Mouse (Mus musculus): ENCODE measurements around the gene Ryr3. TPM values are rescaled to one million over a fixed set of nuclear protein-coding genes. Genes with fewer than 3 reads are reported as not detected.

Gene Ryr3
- polyA plus RNA-seq, 1 experiment from 2014 or later: 1.1 TPM

DNA sequence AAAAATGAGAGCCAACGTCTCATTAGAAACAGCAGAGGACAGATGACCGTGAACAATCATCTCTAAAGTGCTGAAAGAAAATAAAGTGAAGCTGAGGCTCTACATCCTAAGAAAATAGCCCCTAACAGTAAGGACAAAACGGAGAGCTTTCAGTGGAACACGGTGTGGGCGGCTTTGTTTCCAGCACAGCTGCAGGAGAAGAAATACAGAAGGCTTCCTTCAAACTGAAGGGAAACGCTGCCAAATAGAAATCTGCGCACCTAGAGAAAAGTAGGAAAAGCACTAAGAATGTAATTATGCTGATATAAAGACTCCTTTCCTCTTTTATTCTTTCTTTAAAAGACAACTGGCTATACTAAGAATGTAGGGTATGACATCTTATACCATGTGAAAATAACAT lies 197.0 kb downstream of the Ryr3 start:
- no peaks in the 10 kb centered on the region for H3K9me3 ChIP-seq (replicated peaks)
- H3K27me3 ChIP-seq: no peaks in the 10 kb centered on the region
- no peak overlapping the region for H3K9ac ChIP-seq
- H3K27ac ChIP-seq (replicated peaks): no peak overlapping the region
- H3K4me1 ChIP-seq: no peaks in the 10 kb centered on the region
- no peaks in the 10 kb centered on the region for H3K36me3 ChIP-seq
- ATAC-seq (ENCODE audit: insufficient number of reproducible peaks, low FRiP score, low TSS enrichment, low read depth): no peak
- H3K4me3 ChIP-seq (replicated peaks): no peak overlapping the region
- H3K4me2 ChIP-seq (replicated peaks): no peak overlapping the region
- 66% methylated on average over 7 of the region's 7 CpGs for WGBS

DNA sequence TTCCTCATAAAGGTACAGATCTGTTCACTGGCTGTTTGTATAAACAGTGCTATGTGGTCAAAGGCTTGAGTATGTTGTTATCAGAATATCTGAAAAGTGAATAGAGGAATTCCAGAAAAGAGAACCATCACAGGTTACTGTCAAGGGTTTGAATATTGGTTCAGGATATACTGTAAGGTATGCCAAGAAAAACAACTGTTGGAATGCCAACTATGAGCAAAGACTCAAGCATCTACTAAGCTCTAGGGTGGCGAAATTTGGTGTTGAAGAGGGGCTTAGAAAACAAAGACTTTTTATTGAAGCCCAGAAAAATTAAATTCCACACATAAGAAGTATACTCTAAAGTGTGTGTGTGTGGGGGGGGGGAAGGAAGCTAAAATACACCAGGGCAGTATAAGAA lies 198.6 kb downstream of the Ryr3 start:
- H3K9ac ChIP-seq: no peak overlapping the region
- no peaks in the 10 kb centered on the region for H3K4me1 ChIP-seq
- no peak overlapping the region for H3K4me2 ChIP-seq (replicated peaks)
- H3K36me3 ChIP-seq: no peaks in the 10 kb centered on the region
- no peak overlapping the region for H3K27ac ChIP-seq (replicated peaks)
- no peaks in the 10 kb centered on the region for H3K9me3 ChIP-seq (replicated peaks)
- WGBS: 49% methylated on average over 1 of the region's 1 CpGs
- H3K27me3 ChIP-seq: no peaks in the 10 kb centered on the region
- no peak for ATAC-seq (ENCODE audit: insufficient number of reproducible peaks, low FRiP score, low TSS enrichment, low read depth)
- no peak overlapping the region for H3K4me3 ChIP-seq (replicated peaks)

DNA sequence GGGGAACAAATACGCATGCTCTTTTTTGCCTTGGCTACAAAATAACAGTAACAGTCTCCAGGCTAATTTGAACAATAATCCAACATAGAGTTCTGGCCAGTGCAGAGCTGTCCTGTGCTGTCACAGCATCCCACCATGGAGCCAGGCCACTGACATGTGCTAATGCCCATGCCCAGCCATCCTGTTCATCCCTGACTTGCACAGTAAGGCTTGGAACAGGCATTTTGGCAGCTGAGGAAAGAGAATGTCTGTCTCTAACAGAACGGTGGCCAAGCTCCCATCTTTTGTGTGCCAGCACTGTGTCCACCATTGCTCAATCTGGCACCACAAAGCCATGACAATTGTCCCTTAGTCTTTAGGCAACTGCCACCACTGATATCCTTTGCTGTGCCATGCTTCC lies 200.7 kb downstream of the Ryr3 start:
- Histone ChIP-seq H3K4me3 (replicated peaks) (no peak overlapping the region), H3K9me3 (replicated peaks) (no peaks in the 10 kb centered on the region), H3K36me3 (no peaks in the 10 kb centered on the region), H3K9ac (no peak overlapping the region), H3K4me1 (no peaks in the 10 kb centered on the region), H3K27ac (replicated peaks) (no peak overlapping the region), H3K4me2 (replicated peaks) (no peak overlapping the region), H3K27me3 (no peaks in the 10 kb centered on the region)
- 76% methylated on average over 2 of the region's 2 CpGs for WGBS
- no peak for ATAC-seq (ENCODE audit: insufficient number of reproducible peaks, low FRiP score, low TSS enrichment, low read depth)

DNA sequence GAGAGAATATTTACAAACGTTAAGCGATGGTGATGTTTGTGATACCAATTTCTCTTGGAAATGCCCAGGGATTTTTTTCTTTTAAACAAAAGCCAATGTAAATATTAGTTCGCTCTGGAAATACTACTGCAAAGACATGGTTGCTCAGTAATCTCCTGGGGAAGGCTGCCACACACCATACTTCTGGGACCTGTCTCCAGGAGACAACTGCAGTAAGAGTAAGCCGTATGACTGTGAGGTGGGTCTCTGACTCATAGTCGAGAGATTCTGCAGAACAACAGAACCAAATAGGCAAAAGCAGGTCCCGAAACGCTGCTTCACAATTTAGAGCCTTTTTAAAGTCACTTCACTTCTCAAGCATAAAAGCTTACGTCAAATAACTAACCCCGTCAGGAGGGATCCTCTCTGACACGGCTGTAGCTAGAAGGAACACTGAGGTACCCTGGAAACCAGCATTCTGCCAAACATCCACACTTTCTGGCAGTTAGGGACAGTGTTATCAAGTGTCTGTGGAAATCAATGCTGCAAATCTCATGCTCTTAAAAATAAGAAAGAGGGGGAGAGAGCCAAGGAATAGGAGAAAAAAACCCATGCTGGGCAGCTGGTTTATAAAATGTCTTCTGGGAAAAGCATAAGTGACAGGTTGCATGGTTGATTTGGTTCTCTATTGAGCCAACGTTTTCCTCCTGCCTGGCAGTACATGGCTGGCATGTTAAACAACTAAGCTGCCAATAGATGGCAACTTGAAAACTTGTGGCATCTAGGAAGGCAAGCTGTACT lies 207.7 kb downstream of the Ryr3 start:
- Histone ChIP-seq H3K36me3 (no peaks in the 10 kb centered on the region), H3K4me2 (replicated peaks) (no peak overlapping the region), H3K27me3 (no peaks in the 10 kb centered on the region), H3K27ac (replicated peaks) (no peak overlapping the region), H3K4me1 (no peaks in the 10 kb centered on the region), H3K9me3 (replicated peaks) (no peaks in the 10 kb centered on the region), H3K9ac (no peak overlapping the region), H3K4me3 (replicated peaks) (no peak overlapping the region)
- WGBS: 76% methylated on average over 11 of the region's 11 CpGs
- ATAC-seq (ENCODE audit: insufficient number of reproducible peaks, low FRiP score, low TSS enrichment, low read depth): no peak

DNA sequence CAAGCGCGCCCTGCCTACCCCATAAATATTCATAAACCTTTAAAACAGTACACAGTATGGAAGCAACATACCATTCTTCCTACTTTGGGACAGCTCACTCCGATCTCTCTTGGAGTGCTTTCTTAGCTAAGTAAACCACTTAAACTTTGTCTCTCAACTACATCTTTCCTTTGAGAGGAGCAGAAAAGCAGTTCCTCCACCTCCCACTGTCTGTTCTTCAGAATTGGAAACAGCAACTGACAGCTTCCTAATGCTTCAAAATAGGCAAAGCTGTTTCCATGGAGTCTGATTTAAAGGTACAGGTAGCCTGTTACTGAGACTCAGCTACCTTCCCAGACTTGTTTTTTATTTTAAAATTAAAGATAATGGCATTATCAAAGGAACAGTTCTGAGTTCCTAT lies 218.4 kb downstream of the Ryr3 start:
- no peaks in the 10 kb centered on the region for H3K9me3 ChIP-seq (replicated peaks)

DNA sequence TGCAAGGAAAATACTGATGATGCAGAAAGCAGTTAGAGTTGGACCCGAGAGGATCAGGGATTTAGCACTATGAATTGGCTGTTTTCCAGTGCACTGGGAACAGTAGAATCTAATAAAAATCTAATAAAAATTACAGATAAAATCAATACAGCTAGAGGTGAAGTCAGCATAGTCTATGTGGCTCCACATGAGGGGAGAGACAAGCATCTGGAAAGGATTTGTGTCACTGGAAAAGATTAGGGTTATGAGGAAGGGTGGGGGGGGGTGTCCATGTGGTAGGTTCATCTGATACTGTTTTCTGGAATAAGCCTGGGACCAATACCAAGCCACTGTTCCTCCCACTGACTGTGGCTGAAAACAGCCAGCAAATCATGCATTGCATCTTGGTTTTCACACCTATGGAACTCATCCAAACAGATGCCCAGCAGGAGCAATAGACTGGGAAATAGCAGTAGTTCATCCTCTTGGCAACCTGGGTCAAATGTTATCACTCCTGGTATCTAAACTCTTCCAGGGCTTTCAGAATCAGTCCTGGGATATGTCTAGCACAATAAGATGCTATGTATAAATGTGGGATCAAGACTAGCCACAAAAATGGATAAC lies 233.9 kb downstream of the Ryr3 start:
- no peak overlapping the region for H3K4me2 ChIP-seq (replicated peaks)
- no peaks in the 10 kb centered on the region for H3K36me3 ChIP-seq
- H3K4me1 ChIP-seq: 0 out of 2 replicates have a peak, but pooled peaks cover 4% of the 10 kb centered on the region
- no peak overlapping the region for H3K4me3 ChIP-seq (replicated peaks)
- no peaks in the 10 kb centered on the region for H3K9me3 ChIP-seq (replicated peaks)
- no peak overlapping the region for H3K9ac ChIP-seq
- H3K27me3 ChIP-seq: no peaks in the 10 kb centered on the region
- ATAC-seq (ENCODE audit: insufficient number of reproducible peaks, low FRiP score, low TSS enrichment, low read depth): no peak
- H3K27ac ChIP-seq (replicated peaks): no peak overlapping the region
- WGBS: 20% methylated on average over 1 of the region's 1 CpGs

More for the DNA sequence above, 218.4 kb downstream of the Ryr3 start:
- Histone ChIP-seq H3K4me2 (replicated peaks) (no peak overlapping the region), H3K27ac (replicated peaks) (no peak overlapping the region), H3K9ac (no peak overlapping the region), H3K4me3 (replicated peaks) (no peak overlapping the region), H3K4me1 (no peaks in the 10 kb centered on the region), H3K27me3 (no peaks in the 10 kb centered on the region), H3K36me3 (no peaks in the 10 kb centered on the region)
- ATAC-seq (ENCODE audit: insufficient number of reproducible peaks, low FRiP score, low TSS enrichment, low read depth): no peak
- WGBS: 73% methylated on average over 3 of the region's 3 CpGs

DNA sequence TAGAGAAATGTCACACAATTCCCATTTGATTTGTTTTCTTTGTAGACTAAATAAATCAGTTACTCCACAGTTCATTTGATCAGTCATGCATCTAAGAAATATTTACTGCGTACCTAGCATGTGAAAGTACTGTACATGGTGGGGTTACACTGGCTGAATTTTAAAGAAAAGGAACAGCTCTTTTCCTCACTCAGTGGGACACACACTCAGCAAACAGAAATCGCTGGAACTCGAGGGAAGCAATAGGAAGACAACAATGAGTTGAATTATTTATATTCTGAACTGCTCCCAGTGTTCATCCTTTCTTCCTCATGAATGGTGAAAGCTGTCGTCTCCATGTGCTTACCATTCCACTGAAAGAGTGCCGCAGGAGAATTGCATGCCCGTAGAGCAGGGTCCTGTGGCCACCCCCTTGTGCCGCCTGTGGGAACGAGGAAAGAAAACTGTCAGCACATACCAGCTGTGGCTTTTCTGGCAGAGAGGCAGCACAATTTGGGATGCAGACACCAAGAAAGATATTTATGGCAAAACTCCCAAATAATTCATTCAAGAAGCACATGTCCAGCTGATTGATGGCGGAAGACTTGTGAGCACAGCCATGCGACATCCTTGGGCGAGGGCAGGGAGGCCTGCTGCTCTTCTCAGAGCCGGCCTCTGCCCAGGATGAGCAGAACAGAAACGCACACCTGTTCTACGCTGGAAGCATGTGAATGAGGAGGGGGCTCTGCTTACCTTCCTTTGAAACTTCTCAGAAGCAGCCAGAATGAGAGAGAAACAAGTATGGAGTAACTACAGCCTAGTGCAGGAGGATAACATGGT lies 249.9 kb downstream of the Ryr3 start:
- no peak overlapping the region for H3K4me3 ChIP-seq (replicated peaks)
- H3K36me3 ChIP-seq: no peaks in the 10 kb centered on the region
- no peak overlapping the region for H3K27ac ChIP-seq (replicated peaks)
- no peak overlapping the region for H3K9ac ChIP-seq
- 63% methylated on average over 14 of the region's 14 CpGs for WGBS
- H3K4me1 ChIP-seq: no peaks in the 10 kb centered on the region
- no peak overlapping the region for H3K4me2 ChIP-seq (replicated peaks)
- no peaks in the 10 kb centered on the region for H3K27me3 ChIP-seq
- no peak for ATAC-seq (ENCODE audit: insufficient number of reproducible peaks, low FRiP score, low TSS enrichment, low read depth)
- H3K9me3 ChIP-seq (replicated peaks): no peaks in the 10 kb centered on the region

DNA sequence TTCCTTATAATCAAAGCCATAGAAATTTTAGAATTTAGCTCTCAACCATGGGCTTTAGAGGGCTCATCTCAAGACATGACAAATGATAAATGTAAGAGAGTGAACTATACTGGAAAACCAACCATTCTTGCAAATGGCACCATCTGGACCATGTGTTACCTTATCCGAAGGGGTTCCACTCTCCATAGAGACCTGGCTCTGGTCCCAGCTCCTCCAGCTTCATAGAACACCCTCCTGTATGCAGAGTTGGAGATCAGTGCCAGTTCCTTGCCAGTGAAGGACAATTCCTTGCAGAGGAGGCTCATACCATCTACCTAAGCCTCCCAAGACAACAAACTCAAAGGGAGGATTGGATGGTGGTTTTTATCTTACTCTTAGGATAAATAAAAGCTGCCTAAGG lies 268.0 kb downstream of the Ryr3 start:
- ATAC-seq (ENCODE audit: insufficient number of reproducible peaks, low FRiP score, low TSS enrichment, low read depth): no peak
- H3K36me3 ChIP-seq: no peaks in the 10 kb centered on the region
- no peak overlapping the region for H3K9ac ChIP-seq
- H3K9me3 ChIP-seq (replicated peaks): no peaks in the 10 kb centered on the region
- H3K27ac ChIP-seq (replicated peaks): no peak overlapping the region
- no peak overlapping the region for H3K4me3 ChIP-seq (replicated peaks)
- 69% methylated on average over 1 of the region's 1 CpGs for WGBS
- H3K27me3 ChIP-seq: no peaks in the 10 kb centered on the region
- H3K4me2 ChIP-seq (replicated peaks): no peak overlapping the region
- no peaks in the 10 kb centered on the region for H3K4me1 ChIP-seq

DNA sequence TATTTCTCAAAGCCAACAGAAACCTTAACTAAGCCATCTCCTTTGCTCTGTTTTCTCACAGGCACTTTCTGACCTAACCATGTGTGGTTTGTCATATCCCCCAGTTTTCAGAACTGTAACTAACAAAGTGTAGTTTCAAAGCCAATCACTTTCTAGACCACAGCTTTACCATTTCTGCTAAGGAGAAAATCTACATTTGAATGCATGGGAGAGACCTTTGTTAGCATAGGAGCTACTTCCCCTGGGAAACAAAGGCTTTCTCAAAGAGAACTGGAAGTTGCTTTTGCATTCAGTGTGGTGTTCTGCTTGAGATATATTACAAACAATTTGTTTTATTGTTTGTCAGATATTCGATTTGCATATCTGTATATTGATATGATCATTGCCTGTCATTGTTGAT lies 285.1 kb downstream of the Ryr3 start:
- Histone ChIP-seq H3K36me3 (no peaks in the 10 kb centered on the region), H3K4me1 (no peaks in the 10 kb centered on the region), H3K27ac (replicated peaks) (no peak overlapping the region), H3K9me3 (replicated peaks) (no peaks in the 10 kb centered on the region), H3K4me2 (replicated peaks) (no peak overlapping the region), H3K27me3 (no peaks in the 10 kb centered on the region), H3K9ac (no peak overlapping the region), H3K4me3 (replicated peaks) (no peak overlapping the region)
- ATAC-seq (ENCODE audit: insufficient number of reproducible peaks, low FRiP score, low TSS enrichment, low read depth): no peak
- 64% methylated on average over 1 of the region's 1 CpGs for WGBS

DNA sequence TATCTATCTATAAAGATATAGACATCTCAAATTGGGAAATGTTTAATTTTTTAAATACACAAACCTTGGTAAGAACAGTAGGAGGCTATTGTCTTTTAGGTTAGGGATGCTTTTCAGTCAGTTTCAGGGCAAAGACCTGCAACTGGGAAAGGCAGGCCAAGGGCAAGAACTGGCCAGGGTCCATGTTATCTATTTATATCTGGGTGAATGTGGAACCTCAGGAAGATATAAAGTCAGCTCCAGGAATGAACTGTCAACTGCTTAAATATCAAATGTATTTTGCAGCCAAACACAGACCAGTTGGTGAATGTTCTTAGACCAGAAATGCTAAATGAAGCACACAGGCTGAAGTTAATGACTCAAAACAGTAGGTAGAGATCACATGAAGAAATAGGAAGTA lies 303.1 kb downstream of the Ryr3 start:
- Histone ChIP-seq H3K4me1 (no peaks in the 10 kb centered on the region), H3K27ac (replicated peaks) (no peak overlapping the region), H3K9me3 (replicated peaks) (no peaks in the 10 kb centered on the region), H3K36me3 (no peaks in the 10 kb centered on the region), H3K4me3 (replicated peaks) (no peak overlapping the region), H3K4me2 (replicated peaks) (no peak overlapping the region), H3K27me3 (no peaks in the 10 kb centered on the region), H3K9ac (no peak overlapping the region)
- ATAC-seq (ENCODE audit: insufficient number of reproducible peaks, low FRiP score, low TSS enrichment, low read depth): no peak

DNA sequence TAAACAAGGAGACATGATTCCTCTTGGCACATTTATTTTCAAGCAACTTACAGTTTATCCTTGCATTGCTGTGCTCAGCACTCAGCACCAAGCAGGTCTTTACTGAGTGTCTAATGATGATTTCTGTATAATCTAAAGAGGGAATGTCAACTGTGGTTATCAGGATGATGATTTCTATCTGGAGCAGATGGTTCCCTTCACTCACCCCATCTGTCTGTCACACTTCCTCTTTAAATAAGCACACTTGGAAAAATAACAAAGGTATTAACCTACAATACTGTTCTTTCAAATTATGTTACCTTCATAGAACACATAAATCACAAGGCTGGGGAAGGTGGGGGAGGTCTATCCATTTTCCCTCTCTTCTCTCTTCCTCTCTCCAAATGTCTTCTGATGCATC lies 304.3 kb downstream of the Ryr3 start:
- no peaks in the 10 kb centered on the region for H3K27me3 ChIP-seq
- ATAC-seq (ENCODE audit: insufficient number of reproducible peaks, low FRiP score, low TSS enrichment, low read depth): no peak
- H3K4me1 ChIP-seq: no peaks in the 10 kb centered on the region
- no peak overlapping the region for H3K4me3 ChIP-seq (replicated peaks)
- no peak overlapping the region for H3K9ac ChIP-seq
- no peak overlapping the region for H3K27ac ChIP-seq (replicated peaks)
- no peak overlapping the region for H3K4me2 ChIP-seq (replicated peaks)
- no peaks in the 10 kb centered on the region for H3K36me3 ChIP-seq
- no peaks in the 10 kb centered on the region for H3K9me3 ChIP-seq (replicated peaks)

Measured in embryonic facial prominence, embryonic 15.5 days (tissue).